Mouse (Mus musculus) MEL (cell line): ENCODE measurements at regions not wholly inside any gene's neighbourhood (a gene's known extent, or its start where the extent isn't known, plus 50 kb on each side); places are given as distances from the start of the nearest gene placed in this dataset.

Experiments used
- CHD1 ChIP-seq: IDR thresholded peaks from 2 replicates; pipeline ENCODE4 v1.6.1; 2012; ENCODE audit warnings: low read depth, mild to moderate bottlenecking, inconsistent platforms, low read length, improper control_type of control experiment
- CTCF ChIP-seq, 3 experiments: IDR thresholded peaks in 2 of 3; conservative IDR thresholded peaks in 1 of 3; 2 replicates each; pipeline ENCODE4 v1.5.1; 2011 to 2012; ENCODE audit warnings: low read length in 3 of 3, low read depth in 2 of 3, mild to moderate bottlenecking in 2 of 3, improper control_type of control experiment in 1 of 3, inconsistent platforms in 1 of 3, mixed read lengths in 1 of 3, moderate library complexity in 1 of 3; ENCODE audit not compliant: control insufficient read depth in 1 of 3, insufficient read depth in 1 of 3, poor library complexity in 1 of 3, severe bottlenecking in 1 of 3
- ELF1 ChIP-seq: IDR thresholded peaks from 2 replicates; pipeline ENCODE4 v1.6.1; 2014; ENCODE audit warnings: low read depth, mild to moderate bottlenecking, inconsistent platforms, low read length, improper control_type of control experiment, moderate library complexity
- GATA1 ChIP-seq: IDR thresholded peaks from 2 replicates; pipeline ENCODE4 v1.6.1; 2011; ENCODE audit warnings: low read depth, low read length, improper control_type of control experiment
- KAT2A ChIP-seq: conservative IDR thresholded peaks from 2 replicates; pipeline ENCODE4 v1.6.1; 2012; ENCODE audit warnings: low read depth, low read length, improper control_type of control experiment, inconsistent platforms
- MAFK ChIP-seq: IDR thresholded peaks from 2 replicates; pipeline ENCODE4 v1.6.1; 2011; ENCODE audit warnings: low read depth, mild to moderate bottlenecking, low read length, improper control_type of control experiment, borderline replicate concordance
- MXI1 ChIP-seq: IDR thresholded peaks from 2 replicates; pipeline ENCODE4 v1.6.1; 2011; ENCODE audit warnings: mild to moderate bottlenecking, low read depth, low read length, improper control_type of control experiment
- POLR2A ChIP-seq, 2 experiments: IDR thresholded peaks; 2 replicates each; pipeline ENCODE4 v1.6.1; 2011 to 2012; ENCODE audit warnings: low read length in 2 of 2, mild to moderate bottlenecking in 2 of 2, control low read depth in 1 of 2, improper control_type of control experiment in 1 of 2, low read depth in 1 of 2, moderate library complexity in 1 of 2; ENCODE audit not compliant: control insufficient read depth in 1 of 2, insufficient read depth in 1 of 2, poor library complexity in 1 of 2
- POLR2AphosphoS5 ChIP-seq: IDR thresholded peaks from 2 replicates; pipeline ENCODE4 v1.6.1; 2012; ENCODE audit warnings: low read depth, borderline replicate concordance, mild to moderate bottlenecking, inconsistent platforms, low read length, moderate library complexity, mixed read lengths
- TBP ChIP-seq: IDR thresholded peaks from 2 replicates; pipeline ENCODE4 v1.8.0; 2011; ENCODE audit warnings: low read depth, low read length, improper control_type of control experiment
- TCF12 ChIP-seq: IDR thresholded peaks from 2 replicates; pipeline ENCODE4 v1.6.1; 2014; ENCODE audit warnings: low read depth, mild to moderate bottlenecking, inconsistent platforms, low read length, improper control_type of control experiment, moderate library complexity
- ZC3H11A ChIP-seq: IDR thresholded peaks from 2 replicates; pipeline ENCODE4 v1.6.1; 2012; ENCODE audit warnings: low read depth, mild to moderate bottlenecking, inconsistent platforms, low read length, improper control_type of control experiment

DNA sequence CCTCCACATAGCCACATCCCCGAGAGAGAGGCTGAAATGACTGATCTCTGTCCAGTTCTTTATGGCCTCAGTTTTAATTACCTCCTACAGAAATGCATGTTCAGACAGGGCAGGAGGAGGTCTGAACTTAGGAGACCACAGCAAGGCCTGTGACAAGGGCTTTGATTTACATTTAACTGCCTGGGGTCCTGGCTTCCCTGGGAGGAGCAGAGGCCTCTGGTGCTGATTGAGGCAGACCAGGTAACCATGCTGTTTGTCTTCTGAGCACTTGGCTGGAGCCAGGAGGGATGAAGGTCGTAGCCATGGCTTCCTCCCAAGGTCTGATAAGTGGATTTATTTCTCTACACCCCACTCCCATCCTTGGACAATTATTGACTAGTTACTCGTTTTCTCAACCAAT lies 224.0 kb upstream of the Stt3b start:
- TF ChIP-seq GATA1 (no peak), MAFK (no peak), CTCF (IDR thresholded peaks at IDR 0.05 in 2 of 3, conservative IDR thresholded peaks at IDR 0.05 in 1 of 3; ENCODE audit: control insufficient read depth in 1 of 3, insufficient read depth in 1 of 3, low read depth in 2 of 3, low read length in 3 of 3, poor library complexity in 1 of 3, severe bottlenecking in 1 of 3) (no peak), POLR2A (IDR thresholded peaks at IDR 0.05; ENCODE audit: control insufficient read depth in 1 of 2, insufficient read depth in 1 of 2, low read depth in 1 of 2, low read length in 2 of 2, poor library complexity in 1 of 2) (no peak), ZC3H11A (no peak), KAT2A (no peak), MXI1 (no peak), TBP (no peak), CHD1 (no peak), ELF1 (no peak), POLR2AphosphoS5 (no peak), TCF12 (no peak)
